Mouse (Mus musculus) right cerebral cortex, postnatal 4 days (tissue): ENCODE measurements around the gene Kcnj11.

Experiments used
- DNase-seq: peaks from one replicate; pipeline ENCODE4 v3.0.0-alpha.2; 2022

Gene Kcnj11

GRCm38 (mm10) chr7:46044106-46044505, 56.5 kb downstream of the Kcnj11 start:
- no peak for DNase-seq
